Mouse (Mus musculus) limb, embryonic 10.5 days (tissue): ENCODE results near the gene Hsph1. TPM values are rescaled to one million over a fixed set of nuclear protein-coding genes. Genes with fewer than 3 reads are reported as not detected.

Experiments used
- DNase-seq: peaks from one replicate; pipeline ENCODE4 v3.0.0-alpha.2; 2017; ENCODE audit warnings: low spot score
- H3K27ac ChIP-seq: fragments of 300-500 bp; sonication (generic); 2 replicates; pipeline ENCODE4 v1.5.1; 2016; ENCODE audit warnings: mild to moderate bottlenecking
- H3K27me3 ChIP-seq: fragments of 300-500 bp; sonication (generic); 2 replicates; pipeline ENCODE4 v1.6.1; 2016; ENCODE audit warnings: low read depth, mild to moderate bottlenecking; ENCODE audit not compliant: poor library complexity, severe bottlenecking
- H3K36me3 ChIP-seq: fragments of 300-500 bp; sonication (generic); 2 replicates; pipeline ENCODE4 v1.6.1; 2016; ENCODE audit warnings: mild to moderate bottlenecking, moderate library complexity
- H3K4me1 ChIP-seq: fragments of 300-500 bp; sonication (generic); 2 replicates; pipeline ENCODE4 v1.6.1; 2016
- H3K4me3 ChIP-seq: fragments of 300-500 bp; sonication (generic); 2 replicates; pipeline ENCODE4 v1.5.1; 2016; ENCODE audit warnings: mild to moderate bottlenecking, moderate library complexity
- H3K9me3 ChIP-seq: fragments of 300-500 bp; sonication (generic); replicated peaks from 2 replicates; pipeline ENCODE4 v1.6.1; 2016; ENCODE audit warnings: mild to moderate bottlenecking
- WGBS: fragments of 180-500 bp; shearing (Covaris S2); methylation state at CpG from one replicate; pipeline ENCODE4 v1.1.7; 2016; 5-methylcytosine and 5-hydroxymethylcytosine counted together
- polyA plus RNA-seq: library from polyadenylated mRNA; unstranded; fragments of >200 nt; fragmentation: Nextera tagmentation; extraction: Ambion mirVana; gene quantifications from 2 replicates; pipeline ENCODE4 v1.2.1, GENCODE M21; 2016

Hsph1 gene
- polyA plus RNA-seq, 1 experiment from 2014 or later: 129 TPM

DNA sequence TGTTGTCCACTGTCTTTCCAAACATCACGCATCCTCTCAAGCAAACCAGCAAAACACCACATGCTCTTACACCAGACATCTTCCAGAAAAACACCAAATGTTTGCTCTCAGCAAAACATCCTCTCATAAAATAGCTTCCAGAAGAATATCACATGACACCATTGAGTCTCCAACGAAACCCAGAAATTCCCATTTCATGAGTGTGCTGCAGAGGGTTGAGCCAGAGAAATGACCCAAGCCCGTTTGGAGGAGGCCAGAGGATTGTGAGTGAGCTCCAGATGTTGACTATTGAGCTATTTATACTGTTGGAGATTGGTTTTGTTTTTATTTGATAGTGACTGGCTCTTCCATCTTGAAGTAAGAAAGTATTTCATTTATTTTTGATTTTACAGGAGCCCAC lies 32.9 kb downstream of the Hsph1 start:
- no peaks in the 10 kb centered on the region for H3K27me3 ChIP-seq
- no peaks in the 10 kb centered on the region for H3K36me3 ChIP-seq
- no peaks in the 10 kb centered on the region for H3K4me1 ChIP-seq
- H3K9me3 ChIP-seq: no peaks in the 10 kb centered on the region
- no peak for DNase-seq
- no peak overlapping the region for H3K4me3 ChIP-seq
- H3K27ac ChIP-seq: no peak overlapping the region
- WGBS: 87% methylated on average over 3 of the region's 3 CpGs

DNA sequence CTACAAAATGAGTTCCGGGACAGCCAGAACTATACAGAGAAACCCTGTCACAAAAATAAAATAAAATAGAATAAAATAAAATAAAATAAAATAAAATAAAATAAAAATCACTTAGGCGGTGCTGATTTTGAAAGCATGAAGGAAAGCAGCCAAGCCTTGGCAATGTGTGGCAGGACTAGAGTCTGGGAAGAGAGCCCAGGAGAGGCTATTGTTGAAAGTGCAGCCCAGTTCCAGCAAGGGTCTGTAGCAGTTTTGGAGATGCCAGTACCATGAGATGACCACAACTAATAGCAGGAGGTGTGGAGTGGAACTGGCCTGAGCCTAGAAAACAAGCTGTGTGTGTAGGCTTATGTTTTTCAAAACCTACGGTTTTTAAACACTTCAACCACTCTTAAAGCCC lies 34.2 kb downstream of the Hsph1 start:
- Histone ChIP-seq H3K4me3 (no peak overlapping the region), H3K4me1 (no peaks in the 10 kb centered on the region), H3K27ac (no peak overlapping the region), H3K9me3 (no peaks in the 10 kb centered on the region), H3K27me3 (no peaks in the 10 kb centered on the region), H3K36me3 (no peaks in the 10 kb centered on the region)
- 92% methylated on average over 3 of the region's 3 CpGs for WGBS
- no peak for DNase-seq

DNA sequence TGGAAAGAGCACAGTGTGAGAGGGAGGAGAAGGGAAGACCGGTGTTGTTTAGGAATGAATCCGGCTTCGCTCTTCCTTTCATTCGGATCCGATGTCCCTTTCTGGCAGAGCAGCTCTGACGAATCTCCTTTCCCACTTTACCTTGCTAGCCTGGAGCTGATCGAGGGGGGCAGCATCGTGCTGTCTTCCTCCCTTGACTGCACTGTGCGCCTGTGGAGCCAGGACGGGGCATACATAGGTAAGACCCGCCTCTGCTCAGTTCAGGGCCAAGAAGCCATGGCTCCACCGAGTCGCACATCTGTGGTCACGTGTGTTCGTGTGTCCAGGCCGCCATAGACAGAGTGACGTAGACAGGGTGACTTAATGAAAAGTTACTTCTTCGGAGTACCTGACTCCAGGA lies 38.8 kb downstream of the Hsph1 start:
- Histone ChIP-seq H3K27ac (no peak overlapping the region), H3K36me3 (no peaks in the 10 kb centered on the region), H3K9me3 (no peaks in the 10 kb centered on the region), H3K27me3 (no peaks in the 10 kb centered on the region), H3K4me1 (no peaks in the 10 kb centered on the region), H3K4me3 (no peak overlapping the region; the same call in 1 of the 2 replicates)
- 52% methylated on average over 18 of the region's 18 CpGs for WGBS
- DNase-seq: no peak

DNA sequence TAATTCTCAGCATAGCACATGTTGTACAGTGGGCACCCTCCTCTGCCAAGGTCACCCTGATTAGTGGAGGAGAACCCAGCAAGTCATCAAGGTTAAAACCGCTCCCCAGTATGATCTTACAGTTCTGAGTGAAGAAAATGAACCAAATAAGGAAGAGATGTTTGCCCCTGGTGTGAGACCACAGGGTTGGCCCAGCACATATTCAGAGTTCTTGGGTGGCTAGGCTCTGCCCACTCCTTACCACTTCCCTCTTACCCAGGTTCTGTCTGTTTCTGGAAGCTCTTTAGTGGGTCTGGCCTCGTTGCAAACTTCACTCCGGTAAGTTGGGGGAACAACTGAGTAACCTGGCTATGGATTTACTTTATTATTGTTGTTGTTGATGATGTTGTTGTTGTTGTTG lies 42.0 kb downstream of the Hsph1 start:
- Histone ChIP-seq H3K27ac (no peak overlapping the region), H3K4me1 (no peaks in the 10 kb centered on the region), H3K9me3 (no peaks in the 10 kb centered on the region), H3K36me3 (no peaks in the 10 kb centered on the region), H3K4me3 (no peak overlapping the region), H3K27me3 (no peaks in the 10 kb centered on the region)
- 90% methylated on average over 3 of the region's 3 CpGs for WGBS
- no peak for DNase-seq

DNA sequence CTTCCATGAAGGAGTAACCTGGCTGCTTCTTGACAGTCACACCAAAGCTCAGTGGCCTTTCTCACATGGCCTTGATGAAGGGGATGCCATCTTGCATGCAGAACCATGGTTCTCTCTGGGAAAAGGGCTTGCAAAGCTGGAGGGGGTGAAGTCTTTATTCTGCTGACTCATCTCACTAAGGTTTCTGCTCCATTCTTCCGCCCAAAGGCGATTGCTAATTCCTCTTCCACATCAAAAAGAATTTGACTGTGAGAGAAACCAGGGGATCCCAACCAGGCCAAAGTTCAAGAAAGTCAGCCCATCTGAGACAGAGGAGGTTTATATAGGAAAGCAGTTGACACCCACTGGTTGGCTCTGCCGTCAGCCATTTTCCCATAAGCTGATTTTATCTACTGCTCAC lies 46.2 kb downstream of the Hsph1 start:
- no peaks in the 10 kb centered on the region for H3K36me3 ChIP-seq
- WGBS: 51% methylated on average over 3 of the region's 3 CpGs
- no peak for DNase-seq
- no peaks in the 10 kb centered on the region for H3K4me1 ChIP-seq
- H3K27me3 ChIP-seq: no peaks in the 10 kb centered on the region
- H3K9me3 ChIP-seq: no peaks in the 10 kb centered on the region
- H3K27ac ChIP-seq: no peak overlapping the region
- H3K4me3 ChIP-seq: no peak overlapping the region

DNA sequence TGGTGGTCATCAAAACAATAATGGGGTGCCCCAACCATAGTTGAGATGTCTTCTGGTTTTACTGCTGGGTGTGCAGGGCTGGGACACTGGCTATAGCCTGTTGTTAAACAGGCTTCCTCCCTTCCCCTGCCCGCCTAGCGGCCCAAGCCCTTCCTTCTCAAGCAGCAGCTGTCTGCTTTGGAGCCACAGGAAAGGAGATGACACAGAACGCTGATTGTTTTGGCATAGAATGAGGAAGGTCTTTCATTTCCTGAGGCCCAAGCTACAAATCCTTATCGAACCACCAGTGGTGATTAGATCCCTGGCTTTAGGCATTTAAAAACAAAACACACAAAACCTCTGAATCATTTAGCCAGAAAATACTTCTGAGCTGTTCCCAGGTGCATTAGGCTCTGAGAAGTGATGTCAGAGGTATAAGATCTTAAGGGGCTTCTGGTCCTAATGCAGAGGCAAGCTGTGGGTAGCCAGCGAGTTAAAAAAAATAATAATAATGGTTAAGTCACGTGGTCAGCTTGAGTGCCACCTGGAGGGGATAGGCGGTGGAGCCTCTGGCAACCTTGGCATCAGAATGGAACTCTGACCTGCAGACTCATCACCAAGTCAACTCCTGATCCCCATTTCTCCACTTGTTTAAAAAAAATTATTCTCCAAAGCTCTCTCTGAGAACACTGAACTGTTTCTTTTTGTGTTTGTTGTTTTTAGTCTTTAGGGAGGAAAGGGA lies 47.2 kb downstream of the Hsph1 start:
- peaks cover 7% of the 10 kb centered on the region for H3K4me1 ChIP-seq
- no peak for DNase-seq
- no peaks in the 10 kb centered on the region for H3K9me3 ChIP-seq
- no peaks in the 10 kb centered on the region for H3K27me3 ChIP-seq
- 71% methylated on average over 7 of the region's 7 CpGs for WGBS
- no peak overlapping the region for H3K4me3 ChIP-seq
- H3K36me3 ChIP-seq: no peaks in the 10 kb centered on the region
- H3K27ac ChIP-seq: no peak overlapping the region

DNA sequence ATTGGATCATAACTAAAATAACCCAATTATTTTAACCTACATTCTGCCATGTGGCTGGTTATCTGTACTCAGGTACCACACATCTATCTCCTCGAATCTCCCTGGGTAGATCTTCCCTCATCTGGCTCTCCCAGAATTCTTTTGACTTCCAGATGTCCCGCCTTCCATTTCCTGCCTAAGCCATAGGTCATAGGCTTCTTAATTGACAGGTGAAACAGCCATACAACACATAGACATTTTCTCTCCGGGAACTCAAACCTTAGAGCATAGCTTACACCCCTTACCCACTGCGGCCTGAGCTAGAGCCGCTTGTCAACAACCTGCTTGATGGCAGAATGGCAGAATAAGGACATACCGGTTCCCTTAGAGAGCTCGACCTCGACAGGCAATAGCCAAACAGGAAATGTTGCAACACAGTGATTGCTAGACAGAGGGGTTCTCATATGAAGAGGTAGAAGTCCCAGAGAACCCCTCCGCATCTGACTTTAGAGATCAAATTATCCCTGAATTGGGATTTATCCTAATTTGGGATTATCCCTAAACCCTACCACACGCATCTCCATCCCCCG lies 48.8 kb downstream of the Hsph1 start:
- H3K27ac ChIP-seq: no peak overlapping the region
- H3K9me3 ChIP-seq: no peaks in the 10 kb centered on the region
- DNase-seq: no peak
- H3K4me1 ChIP-seq: peaks cover 17% of the 10 kb centered on the region
- WGBS: 86% methylated on average over 11 of the region's 11 CpGs
- no peaks in the 10 kb centered on the region for H3K27me3 ChIP-seq
- H3K4me3 ChIP-seq: no peak overlapping the region
- H3K36me3 ChIP-seq: no peaks in the 10 kb centered on the region

DNA sequence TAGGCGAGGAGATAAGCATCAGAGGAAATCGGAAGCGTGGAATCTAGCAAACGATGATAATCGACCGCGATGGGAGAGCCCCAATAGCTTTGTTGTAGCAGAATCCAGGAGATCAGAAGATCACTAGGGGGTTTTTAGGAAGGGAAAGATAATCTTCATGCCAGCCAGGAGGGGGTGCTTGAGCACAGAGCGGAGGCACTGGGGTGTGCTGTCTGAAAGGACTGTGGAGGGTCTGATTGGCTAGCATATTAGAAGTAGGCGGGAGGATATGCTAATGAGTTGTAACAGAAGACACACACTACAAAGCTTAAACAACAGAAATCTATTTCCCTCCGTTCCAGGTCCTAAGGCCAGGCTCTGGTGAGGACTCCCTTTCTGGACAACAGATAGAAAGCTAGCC lies 50.3 kb downstream of the Hsph1 start:
- Histone ChIP-seq H3K27ac (no peak overlapping the region), H3K27me3 (no peaks in the 10 kb centered on the region), H3K4me1 (peaks cover 17% of the 10 kb centered on the region), H3K9me3 (no peaks in the 10 kb centered on the region), H3K4me3 (no peak overlapping the region), H3K36me3 (no peaks in the 10 kb centered on the region)
- 67% methylated on average over 10 of the region's 10 CpGs for WGBS
- DNase-seq: no peak

DNA sequence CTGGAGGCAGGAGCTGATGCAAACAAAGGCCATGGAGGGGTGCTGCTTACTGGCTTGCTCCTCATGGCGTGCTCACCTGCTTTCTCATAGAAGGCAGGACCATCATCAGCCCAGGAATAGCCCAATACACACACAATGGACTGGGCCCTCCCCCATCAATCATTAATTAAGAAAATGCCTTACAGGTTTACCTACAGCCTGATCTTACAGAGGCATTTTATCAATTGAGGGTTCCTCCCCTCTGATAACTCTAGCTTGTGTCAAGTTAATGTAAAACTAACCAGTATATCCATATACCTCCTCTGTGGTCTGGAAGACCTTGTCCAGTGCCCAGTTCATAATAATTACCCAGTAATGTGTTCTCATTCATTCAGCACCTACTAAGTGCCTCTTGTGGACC lies 50.9 kb downstream of the Hsph1 start:
- Histone ChIP-seq H3K4me3 (no peak overlapping the region), H3K4me1 (peaks cover 17% of the 10 kb centered on the region), H3K36me3 (no peaks in the 10 kb centered on the region), H3K27ac (no peak overlapping the region), H3K9me3 (no peaks in the 10 kb centered on the region), H3K27me3 (no peaks in the 10 kb centered on the region)
- 87% methylated on average over 1 of the region's 1 CpGs for WGBS
- DNase-seq: no peak

DNA sequence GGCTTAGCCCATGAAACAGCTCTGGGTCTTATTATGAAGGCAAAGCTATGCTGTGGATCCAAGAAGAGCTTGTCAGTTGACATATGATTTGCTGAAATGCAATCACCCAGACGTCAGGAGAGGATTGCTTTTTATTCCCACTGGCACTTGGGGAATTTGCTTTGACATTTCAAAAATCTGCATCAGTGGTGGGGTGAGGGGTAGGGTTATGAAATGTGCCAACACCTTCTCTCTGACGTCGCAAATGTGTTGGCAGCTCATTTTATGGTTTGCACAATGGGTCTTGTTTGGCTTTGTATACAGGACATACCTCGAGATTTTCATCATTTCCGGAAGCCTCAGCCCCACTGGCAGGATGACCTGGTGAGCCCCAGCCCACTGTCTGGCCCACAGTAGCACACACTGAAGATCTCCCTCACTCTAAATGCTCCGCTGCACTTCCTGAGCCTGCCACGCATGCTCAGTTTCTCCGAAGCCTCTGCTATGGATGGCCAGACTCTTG lies 52.0 kb downstream of the Hsph1 start:
- DNase-seq: no peak
- H3K9me3 ChIP-seq: no peaks in the 10 kb centered on the region
- peaks cover 17% of the 10 kb centered on the region for H3K4me1 ChIP-seq
- H3K27me3 ChIP-seq: no peaks in the 10 kb centered on the region
- H3K36me3 ChIP-seq: no peaks in the 10 kb centered on the region
- 64% methylated on average over 8 of the region's 8 CpGs for WGBS
- no peak overlapping the region for H3K4me3 ChIP-seq
- H3K27ac ChIP-seq: no peak overlapping the region

DNA sequence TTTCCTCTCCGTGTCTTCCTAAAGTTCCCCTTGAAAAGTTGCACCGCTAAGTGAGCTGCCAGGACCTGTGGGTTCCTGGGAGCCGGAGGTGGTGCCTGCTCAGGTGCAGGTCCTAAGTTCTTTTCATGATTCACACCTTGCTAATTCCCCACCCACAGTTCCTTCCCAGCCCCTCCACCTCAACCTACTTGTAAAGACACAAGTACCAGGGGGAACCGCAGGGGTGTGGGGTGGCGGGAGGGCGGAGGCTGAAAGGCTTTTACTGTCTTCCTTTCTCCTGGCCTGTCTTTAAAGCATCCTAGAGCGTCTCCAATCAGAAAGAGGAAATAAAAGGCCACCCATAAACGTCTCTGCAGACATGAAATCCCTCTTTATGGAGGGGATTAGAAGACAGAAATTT lies 52.7 kb downstream of the Hsph1 start:
- DNase-seq: no peak
- H3K27me3 ChIP-seq: no peaks in the 10 kb centered on the region
- WGBS: 24% methylated on average over 8 of the region's 8 CpGs
- H3K9me3 ChIP-seq: no peaks in the 10 kb centered on the region
- no peaks in the 10 kb centered on the region for H3K36me3 ChIP-seq
- H3K4me1 ChIP-seq: peaks cover 17% of the 10 kb centered on the region
- no peak overlapping the region for H3K27ac ChIP-seq
- H3K4me3 ChIP-seq: no peak overlapping the region

DNA sequence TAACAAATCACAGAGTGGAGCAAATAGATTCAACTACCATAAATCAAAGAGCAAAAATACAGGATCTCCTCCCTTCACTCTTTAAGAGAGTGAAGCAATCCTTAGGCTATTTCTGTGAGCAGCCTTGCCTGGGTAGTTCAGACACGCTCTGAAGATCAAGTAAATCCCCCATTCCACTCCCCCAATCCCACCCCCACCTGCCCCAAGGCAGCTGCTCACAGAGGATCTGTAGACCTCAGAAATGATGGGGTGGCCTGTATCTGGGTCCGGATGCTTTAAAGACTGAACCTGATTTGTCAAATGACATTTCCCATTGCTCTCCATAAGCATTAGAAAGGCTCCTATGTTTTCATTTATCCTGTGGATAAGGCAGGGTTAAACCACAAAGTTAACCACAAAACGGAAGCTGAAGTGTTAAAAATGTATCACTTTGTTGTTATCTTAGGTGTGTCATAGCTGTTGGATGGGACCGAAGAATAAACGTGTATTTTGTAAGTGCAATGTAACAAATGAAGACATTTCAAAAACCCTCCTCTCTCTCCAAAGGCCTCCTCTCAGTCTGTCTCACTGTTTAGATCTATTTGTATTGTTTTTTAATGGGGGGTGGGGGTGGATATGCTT lies 53.4 kb downstream of the Hsph1 start:
- H3K9me3 ChIP-seq: no peaks in the 10 kb centered on the region
- no peaks in the 10 kb centered on the region for H3K27me3 ChIP-seq
- no peak overlapping the region for H3K4me3 ChIP-seq
- H3K4me1 ChIP-seq: peaks cover 17% of the 10 kb centered on the region
- no peak for DNase-seq
- 71% methylated on average over 5 of the region's 5 CpGs for WGBS
- H3K27ac ChIP-seq: no peak overlapping the region
- no peaks in the 10 kb centered on the region for H3K36me3 ChIP-seq

DNA sequence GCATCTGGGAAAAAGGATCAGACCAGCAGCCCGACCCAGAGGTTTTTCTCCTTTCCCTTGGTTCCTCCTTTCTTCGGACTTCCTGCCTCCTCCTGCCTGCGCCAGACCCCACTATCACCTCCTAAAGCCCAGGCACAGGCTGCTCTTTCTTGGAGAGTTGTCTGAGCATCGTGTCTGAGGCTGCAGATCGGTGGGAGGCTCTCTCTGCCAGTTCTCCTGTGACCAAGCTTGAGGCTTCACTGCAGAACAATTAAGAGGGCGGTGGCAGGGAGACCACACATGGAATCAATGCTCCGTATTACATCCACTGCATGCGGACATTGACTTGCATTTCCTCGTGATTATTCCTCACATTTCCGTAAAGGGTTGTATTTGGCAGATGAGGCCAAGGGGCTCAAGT lies 58.7 kb downstream of the Hsph1 start:
- Histone ChIP-seq H3K9me3 (no peaks in the 10 kb centered on the region), H3K27ac (no peak overlapping the region), H3K4me1 (no peaks in the 10 kb centered on the region; the same call in 1 of the 2 replicates), H3K36me3 (no peaks in the 10 kb centered on the region), H3K4me3 (no peak overlapping the region), H3K27me3 (no peaks in the 10 kb centered on the region)
- DNase-seq: no peak
- 47% methylated on average over 10 of the region's 10 CpGs for WGBS
